Mouse (Mus musculus) liver, adult 2 months (tissue): Measurements from ENCODE around the gene Ndufs1.

Experiments used
- CTCF ChIP-seq: fragments of 200-500 bp; IDR thresholded peaks from 2 replicates; pipeline ENCODE4 v1.5.1; 2011; ENCODE audit warnings: low read depth, low read length, control low read depth
- POLR2A ChIP-seq: fragments of 200-500 bp; IDR thresholded peaks from 2 replicates; pipeline ENCODE4 v1.6.1; 2011; ENCODE audit warnings: low read length, control low read depth; ENCODE audit not compliant: insufficient read depth; ENCODE audit errors: extremely low read depth

DNA sequence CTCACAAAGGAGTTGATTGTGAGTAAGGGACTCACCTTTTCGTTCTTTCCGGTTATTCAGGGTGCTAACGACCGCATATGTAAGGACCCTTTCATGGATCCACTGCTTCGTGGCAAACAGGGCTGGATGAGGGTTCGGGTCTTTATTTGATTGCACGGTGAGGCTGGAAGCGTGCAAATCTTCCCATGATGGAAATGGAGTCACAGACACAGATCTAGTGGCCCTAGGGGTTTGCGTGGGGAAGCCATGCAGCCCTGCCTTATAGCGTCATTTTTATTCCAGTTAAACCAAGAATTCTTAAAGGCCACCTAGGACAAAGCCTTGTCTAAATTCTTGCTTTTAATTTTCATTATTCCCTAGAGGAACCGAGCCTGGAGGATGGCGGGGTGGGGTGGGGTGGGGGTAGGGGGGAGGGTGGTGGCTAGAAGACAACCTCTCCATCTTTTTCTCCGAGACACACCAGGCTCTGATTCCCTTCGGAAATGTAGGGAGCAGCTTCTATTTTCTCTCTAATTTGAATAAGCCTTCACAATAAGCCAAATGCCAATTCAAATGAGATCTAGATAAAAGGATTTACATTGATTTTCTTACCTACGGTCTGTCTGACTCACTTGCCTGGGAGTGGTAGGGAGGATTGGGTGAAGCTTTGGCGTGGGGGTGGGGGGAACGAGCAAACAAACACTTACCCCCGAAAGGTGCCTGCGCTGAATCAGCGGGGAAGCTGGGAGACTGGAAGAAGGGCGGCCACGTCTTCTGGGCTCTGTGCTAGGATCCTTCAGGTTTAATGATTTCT, 37.0 kb upstream of the Ndufs1 start:
- TF ChIP-seq CTCF, result no peak
- no peak for TF ChIP-seq POLR2A
